Mouse (Mus musculus) midbrain, embryonic 16.5 days (tissue): ENCODE measurements around the gene Nup133. TPM values are rescaled to one million over a fixed set of nuclear protein-coding genes. Genes with fewer than 3 reads are reported as not detected.

ENCODE experiments used
- ATAC-seq: fragments of 200-750 bp; cut with Nextera tagmentation; 2 replicates; pipeline ENCODE4 v1.8.0; 2017; ENCODE audit warnings: moderate TSS enrichment
- H3K27ac ChIP-seq: fragments of 300-500 bp; sonication (generic); 2 replicates; pipeline ENCODE4 v1.5.1; 2014; ENCODE audit warnings: mild to moderate bottlenecking, low read length, mixed read lengths
- H3K27me3 ChIP-seq: fragments of 300-500 bp; sonication (generic); 2 replicates; pipeline ENCODE4 v1.6.1; 2014; ENCODE audit warnings: low read depth, low read length, mixed read lengths; ENCODE audit not compliant: control insufficient read depth, insufficient read depth
- H3K36me3 ChIP-seq: fragments of 300-500 bp; sonication (generic); 2 replicates; pipeline ENCODE4 v1.6.1; 2014; ENCODE audit warnings: mild to moderate bottlenecking, low read length, moderate library complexity, mixed read lengths; ENCODE audit not compliant: control insufficient read depth, insufficient read depth
- H3K4me1 ChIP-seq: fragments of 300-500 bp; sonication (generic); 2 replicates; pipeline ENCODE4 v1.6.1; 2014; ENCODE audit warnings: mild to moderate bottlenecking, low read length, mixed read lengths; ENCODE audit not compliant: control insufficient read depth, insufficient read depth
- H3K4me2 ChIP-seq: fragments of 300-500 bp; sonication (generic); 2 replicates; pipeline ENCODE4 v1.6.1; 2014; ENCODE audit warnings: mild to moderate bottlenecking, low read length, mixed read lengths
- H3K4me3 ChIP-seq: fragments of 300-500 bp; sonication (generic); 2 replicates; pipeline ENCODE4 v1.5.1; 2014; ENCODE audit warnings: low read depth, mild to moderate bottlenecking, low read length, moderate library complexity, mixed read lengths
- H3K9ac ChIP-seq: fragments of 300-500 bp; sonication (generic); 2 replicates; pipeline ENCODE4 v1.6.1; 2014; ENCODE audit warnings: low read depth, low read length, mixed read lengths
- H3K9me3 ChIP-seq: fragments of 300-500 bp; sonication (generic); replicated peaks from 2 replicates; pipeline ENCODE4 v1.6.1; 2014; ENCODE audit warnings: mild to moderate bottlenecking, low read length, mixed read lengths; ENCODE audit not compliant: control insufficient read depth, poor library complexity, severe bottlenecking
- WGBS: fragments of 180-500 bp; shearing (Covaris S2); extraction: QIAGEN DNeasy Blood & Tissue Kit; methylation state at CpG from one replicate; pipeline ENCODE4 v1.1.7; 2014; 5-methylcytosine and 5-hydroxymethylcytosine counted together
- polyA plus RNA-seq: library from polyadenylated mRNA; unstranded; fragments of >200 nt; fragmentation: Nextera tagmentation; extraction: Ambion mirVana; gene quantifications from 2 replicates; pipeline ENCODE4 v1.2.1, GENCODE M21; 2015

Gene Nup133
- polyA plus RNA-seq, 1 experiment from 2014 or later = 21.8 TPM

GRCm38 (mm10) chr8:123925671-123926070 is 23.4 kb downstream of the Nup133 start:
- H3K27ac ChIP-seq = no peak overlapping the region
- H3K9ac ChIP-seq = no peak overlapping the region
- H3K36me3 ChIP-seq = peaks cover 15% of the 10 kb centered on the region
- H3K4me2 ChIP-seq = no peak overlapping the region
- no peaks in the 10 kb centered on the region for H3K27me3 ChIP-seq
- no peak for ATAC-seq
- no peaks in the 10 kb centered on the region for H3K9me3 ChIP-seq
- no peak overlapping the region for H3K4me3 ChIP-seq
- no peaks in the 10 kb centered on the region for H3K4me1 ChIP-seq
- 87% methylated on average over 3 of the region's 3 CpGs for WGBS

DNA sequence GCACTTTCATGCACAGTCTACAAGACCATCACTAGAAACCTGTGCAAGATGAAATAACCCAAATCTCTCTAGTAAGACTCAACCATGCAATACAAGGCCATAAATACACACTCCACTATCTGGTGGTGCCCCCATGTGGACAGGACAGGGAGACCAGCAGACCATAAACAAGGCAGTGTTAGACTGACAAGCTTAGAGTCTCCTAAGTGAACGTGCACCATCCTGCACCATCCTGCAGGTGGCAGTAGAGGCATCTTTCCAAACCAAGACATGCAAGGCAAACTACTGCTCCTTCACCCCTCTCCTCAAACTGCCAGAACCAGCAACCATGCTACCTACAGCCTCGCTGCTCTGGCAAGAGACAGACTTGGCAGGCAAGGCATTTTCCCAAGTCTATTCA is 24.3 kb downstream of the Nup133 start:
- Histone ChIP-seq H3K4me2 (no peak overlapping the region), H3K4me3 (no peak overlapping the region), H3K4me1 (no peaks in the 10 kb centered on the region), H3K27ac (no peak overlapping the region), H3K36me3 (peaks cover 17% of the 10 kb centered on the region), H3K27me3 (no peaks in the 10 kb centered on the region), H3K9ac (no peak overlapping the region), H3K9me3 (no peaks in the 10 kb centered on the region)
- WGBS = 16% methylated on average over 2 of the region's 2 CpGs
- peak; percentile 79; the same call in 1 of the 2 replicates for ATAC-seq

- no peak overlapping the region for H3K4me3 ChIP-seq
- no peak overlapping the region for H3K9ac ChIP-seq
- no peak overlapping the region for H3K4me2 ChIP-seq
- no peak for ATAC-seq
- H3K4me1 ChIP-seq = no peaks in the 10 kb centered on the region
- no peaks in the 10 kb centered on the region for H3K27me3 ChIP-seq
- 97% methylated on average over 3 of the region's 3 CpGs for WGBS
- peaks cover 39% of the 10 kb centered on the region for H3K36me3 ChIP-seq
- H3K27ac ChIP-seq = no peak overlapping the region
- no peaks in the 10 kb centered on the region for H3K9me3 ChIP-seq
Observed at GRCm38 (mm10) chr8:123914635-123915034, 34.4 kb downstream of the Nup133 start.

- Histone ChIP-seq H3K4me3 (no peak overlapping the region), H3K4me1 (no peaks in the 10 kb centered on the region), H3K27ac (no peak overlapping the region), H3K27me3 (no peaks in the 10 kb centered on the region), H3K9me3 (no peaks in the 10 kb centered on the region), H3K4me2 (no peak overlapping the region), H3K36me3 (peaks cover 40% of the 10 kb centered on the region), H3K9ac (no peak overlapping the region)
- no peak for ATAC-seq
- 93% methylated on average over 4 of the region's 4 CpGs for WGBS
Observed at GRCm38 (mm10) chr8:123912265-123912664, 36.8 kb downstream of the Nup133 start.

DNA sequence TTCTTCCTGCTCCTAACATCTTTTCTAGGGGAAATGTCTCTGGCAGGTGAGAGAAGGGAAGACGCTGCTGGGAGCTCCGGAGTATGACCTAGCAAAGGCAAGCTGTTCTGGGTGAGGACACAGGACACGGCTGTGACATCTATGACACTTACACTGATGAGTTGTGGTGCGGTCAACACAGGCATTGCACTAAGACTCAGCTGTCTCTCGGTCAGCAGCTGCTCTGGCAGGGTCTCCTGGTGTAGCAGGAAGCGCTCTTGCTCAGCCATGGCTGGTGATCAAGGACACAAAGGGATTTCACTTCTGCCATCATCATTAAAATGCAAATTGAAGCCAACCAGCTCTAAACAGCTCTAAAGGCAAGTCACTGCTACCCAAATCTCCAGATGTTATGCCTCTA is 41.5 kb downstream of the Nup133 start:
- Histone ChIP-seq H3K4me3 (no peak overlapping the region), H3K27me3 (no peaks in the 10 kb centered on the region), H3K9me3 (no peaks in the 10 kb centered on the region), H3K4me2 (no peak overlapping the region), H3K27ac (no peak overlapping the region), H3K36me3 (peaks cover 44% of the 10 kb centered on the region), H3K4me1 (no peaks in the 10 kb centered on the region), H3K9ac (no peak overlapping the region)
- 95% methylated on average over 6 of the region's 6 CpGs for WGBS
- ATAC-seq = no peak

GRCm38 (mm10) chr8:123902653-123903052 is 46.4 kb downstream of the Nup133 start:
- Histone ChIP-seq H3K36me3 (peaks cover 44% of the 10 kb centered on the region), H3K27ac (no peak overlapping the region), H3K9me3 (no peaks in the 10 kb centered on the region), H3K9ac (no peak overlapping the region), H3K4me3 (no peak overlapping the region), H3K4me1 (no peaks in the 10 kb centered on the region), H3K4me2 (no peak overlapping the region), H3K27me3 (no peaks in the 10 kb centered on the region)
- 89% methylated on average over 7 of the region's 7 CpGs for WGBS
- ATAC-seq = no peak

GRCm38 (mm10) chr8:123899366-123899765 is 49.7 kb downstream of the Nup133 start:
- Histone ChIP-seq H3K4me1 (no peaks in the 10 kb centered on the region), H3K4me2 (no peak overlapping the region), H3K9ac (no peak overlapping the region), H3K9me3 (no peaks in the 10 kb centered on the region), H3K27ac (no peak overlapping the region), H3K27me3 (peaks cover 10% of the 10 kb centered on the region), H3K36me3 (peaks cover 30% of the 10 kb centered on the region), H3K4me3 (no peak overlapping the region)
- 89% methylated on average over 7 of the region's 7 CpGs for WGBS
- ATAC-seq = no peak

GRCm38 (mm10) chr8:123898576-123898975 is 50.5 kb downstream of the Nup133 start:
- peaks cover 24% of the 10 kb centered on the region for H3K36me3 ChIP-seq
- 95% methylated on average over 5 of the region's 5 CpGs for WGBS

DNA sequence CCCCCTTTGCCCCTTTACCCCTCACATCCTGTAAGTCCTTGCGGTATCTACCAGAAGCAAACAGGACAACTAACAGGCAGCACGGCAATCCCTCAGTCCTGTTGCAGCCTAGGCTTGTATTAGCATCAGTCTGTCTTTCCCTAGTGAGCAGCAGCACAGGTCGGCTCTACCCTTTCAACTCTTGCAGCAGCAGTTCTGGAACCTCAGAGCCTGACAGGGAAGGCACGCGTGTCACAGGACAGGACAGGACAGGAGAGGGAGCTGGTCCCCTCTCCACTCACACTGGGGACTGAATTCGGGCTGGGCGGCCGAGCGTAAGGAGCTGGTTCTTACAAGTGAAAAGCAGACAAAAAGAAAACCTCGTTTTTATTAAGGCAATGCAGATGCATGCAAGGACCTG is 52.3 kb downstream of the Nup133 start:
- Histone ChIP-seq H3K27me3 (peaks cover 24% of the 10 kb centered on the region), H3K4me3 (no peak overlapping the region), H3K4me1 (no peaks in the 10 kb centered on the region; the same call in 1 of the 2 replicates), H3K9ac (no peak overlapping the region), H3K9me3 (no peaks in the 10 kb centered on the region), H3K27ac (no peak overlapping the region), H3K36me3 (peaks cover 7% of the 10 kb centered on the region), H3K4me2 (no peak overlapping the region)
- 66% methylated on average over 10 of the region's 10 CpGs for WGBS
- no peak for ATAC-seq

More at GRCm38 (mm10) chr8:123898576-123898975, 50.5 kb downstream of the Nup133 start:
- H3K4me2 ChIP-seq = no peak overlapping the region
- no peak for ATAC-seq
- no peak overlapping the region for H3K4me3 ChIP-seq
- H3K27me3 ChIP-seq = peaks cover 18% of the 10 kb centered on the region
- H3K9ac ChIP-seq = no peak overlapping the region
- H3K9me3 ChIP-seq = no peaks in the 10 kb centered on the region
- H3K4me1 ChIP-seq = no peaks in the 10 kb centered on the region
- H3K27ac ChIP-seq = no peak overlapping the region
